Mouse (Mus musculus) central nervous system, embryonic 14 days (tissue): ENCODE results near the gene Pidd1. TPM values are rescaled to one million over a fixed set of nuclear protein-coding genes. Genes with fewer than 3 reads are reported as not detected.

Experiments
- polyA plus RNA-seq: library from polyadenylated mRNA; depleted of rRNA; stranded (reverse); fragments of >200 nt; gene quantifications from 2 replicates; pipeline ENCODE4 v1.2.3, GENCODE M21; 2012; rRNA removed

Gene Pidd1
- polyA plus RNA-seq: 17.0 and 20.2 TPM in 2 replicates

GRCm38 (mm10) chr7:141443828-141444237 is at the start of gene Pidd1:
Gene Pidd1, minus strand, starts transcription at chr7:141444025.

GRCm38 (mm10) chr7:141475011-141475804 is 31.4 kb upstream of the Pidd1 start, which contains the start of the genes Polr2l and Tspan4:
Gene Polr2l, minus strand, starts transcription at chr7:141475132.
Gene Tspan4, plus strand, starts transcription at chr7:141475240.

GRCm38 (mm10) chr7:141467230-141468030 is 23.6 kb upstream of the Pidd1 start, which contains the start of gene Cd151:
Gene Cd151, plus strand, starts transcription at chr7:141467392.

GRCm38 (mm10) chr7:141460391-141461113 is 16.7 kb upstream of the Pidd1 start, which contains the start of gene Cracr2b:
Gene Cracr2b, plus strand, starts transcription at chr7:141461094.

GRCm38 (mm10) chr7:141454967-141455551 is 11.2 kb upstream of the Pidd1 start, which contains the start of gene Pnpla2:
Gene Pnpla2, plus strand, starts transcription at chr7:141455198.

GRCm38 (mm10) chr7:141447110-141447991 is 3.5 kb upstream of the Pidd1 start, which contains the start of gene Rplp2:
Gene Rplp2, plus strand, starts transcription at chr7:141447370.

GRCm38 (mm10) chr7:141437178-141438120 is 6.4 kb downstream of the Pidd1 start, which contains the start of gene Slc25a22:
Gene Slc25a22, minus strand, starts transcription at chr7:141437892.

GRCm38 (mm10) chr7:141429310-141429709 is 14.5 kb downstream of the Pidd1 start, which contains the start of gene Cend1:
Gene Cend1, minus strand, starts transcription at chr7:141429491.

GRCm38 (mm10) chr7:141413809-141414584 is 29.8 kb downstream of the Pidd1 start, which contains the start of gene Gatd1:
Gene Gatd1, minus strand, starts transcription at chr7:141414136.

GRCm38 (mm10) chr7:141391625-141392551 is 51.9 kb downstream of the Pidd1 start, which contains the start of gene Taldo1:
Gene Taldo1, plus strand, starts transcription at chr7:141392199.

Other genes starting within 250 kb of the Pidd1 start
- gene Lrrc56, start 249.9 kb downstream of the Pidd1 start, polyA plus RNA-seq: 16.0 and 18.6 TPM in 2 replicates
- 4.9 and 5.2 TPM in 2 replicates for gene Lmntd2, start 229.9 kb downstream of the Pidd1 start, polyA plus RNA-seq
- 29.0 and 31.4 TPM in 2 replicates for gene Rassf7, start 228.2 kb downstream of the Pidd1 start, polyA plus RNA-seq
- 33.3 and 39.2 TPM in 2 replicates for gene Phrf1, start 215.2 kb downstream of the Pidd1 start, polyA plus RNA-seq
- 6.9 and 11.5 TPM in 2 replicates for gene Irf7, start 177.5 kb downstream of the Pidd1 start, polyA plus RNA-seq
- 0.01 and 0.03 TPM in 2 replicates for gene Cdhr5, start 167.2 kb downstream of the Pidd1 start, polyA plus RNA-seq
- 1.7 and 4.0 TPM in 2 replicates for gene Sct, start 164.9 kb downstream of the Pidd1 start, polyA plus RNA-seq
- gene Drd4, start 152.0 kb downstream of the Pidd1 start, polyA plus RNA-seq: 1.1 TPM in 2 replicates
- 74.1 and 82.3 TPM in 2 replicates for gene Deaf1, start 116.3 kb downstream of the Pidd1 start, polyA plus RNA-seq
- 75.9 and 79.9 TPM in 2 replicates for gene Tmem80, start 116.3 kb downstream of the Pidd1 start, polyA plus RNA-seq
- 0.98 and 3.3 TPM in 2 replicates for gene Eps8l2, start 105.1 kb downstream of the Pidd1 start, polyA plus RNA-seq
- gene Taldo1, start 51.8 kb downstream of the Pidd1 start, polyA plus RNA-seq: 259 and 309 TPM in 2 replicates
- 68.5 and 73.1 TPM in 2 replicates for gene Gatd1, start 29.9 kb downstream of the Pidd1 start, polyA plus RNA-seq
- gene Cend1, start 14.5 kb downstream of the Pidd1 start, polyA plus RNA-seq: 34.4 and 41.7 TPM in 2 replicates
- gene Slc25a22, start 6.1 kb downstream of the Pidd1 start, polyA plus RNA-seq: 129 and 134 TPM in 2 replicates
- gene Rplp2, start 3.3 kb upstream of the Pidd1 start, polyA plus RNA-seq: 1,057 and 1,069 TPM in 2 replicates
- 16.5 and 18.9 TPM in 2 replicates for gene Pnpla2, start 11.2 kb upstream of the Pidd1 start, polyA plus RNA-seq
- gene Cracr2b, start 17.1 kb upstream of the Pidd1 start, polyA plus RNA-seq: 4.3 and 5.9 TPM in 2 replicates
- gene Cd151, start 23.4 kb upstream of the Pidd1 start, polyA plus RNA-seq: 101 and 105 TPM in 2 replicates
- 47.7 and 49.9 TPM in 2 replicates for gene Polr2l, start 31.1 kb upstream of the Pidd1 start, polyA plus RNA-seq
- 30.6 and 45.5 TPM in 2 replicates for gene Tspan4, start 31.2 kb upstream of the Pidd1 start, polyA plus RNA-seq
- gene Chid1, start 95.8 kb upstream of the Pidd1 start, polyA plus RNA-seq: 27.8 and 31.7 TPM in 2 replicates
- 52.0 and 54.8 TPM in 2 replicates for gene Ap2a2, start 118.1 kb upstream of the Pidd1 start, polyA plus RNA-seq
- 0.04 and 0.05 TPM in 2 replicates for gene Muc6, start 211.3 kb upstream of the Pidd1 start, polyA plus RNA-seq
- gene Muc2, start 246.3 kb upstream of the Pidd1 start, polyA plus RNA-seq: 1.0 and 1.4 TPM in 2 replicates